Mouse (Mus musculus) lung, postnatal 14 days (tissue): ENCODE results near the gene Acap2.

Experiments
- DNase-seq: peaks from one replicate; pipeline ENCODE4 v3.0.0; 2021

Acap2 gene

GRCm38 (mm10) chr16:31077396-31077795, 123.6 kb downstream of the Acap2 start:
- no peak for DNase-seq

GRCm38 (mm10) chr16:31076436-31076835, 124.6 kb downstream of the Acap2 start:
- no peak for DNase-seq

GRCm38 (mm10) chr16:31074324-31074908, 126.6 kb downstream of the Acap2 start:
- DNase-seq = no peak

- no peak for DNase-seq
Measured at GRCm38 (mm10) chr16:31071731-31072130, 129.3 kb downstream of the Acap2 start.

- peak; percentile 90 for DNase-seq
Measured at GRCm38 (mm10) chr16:31070358-31071133, 130.5 kb downstream of the Acap2 start.

- no peak for DNase-seq
Measured at GRCm38 (mm10) chr16:31069211-31070166, 131.6 kb downstream of the Acap2 start.

GRCm38 (mm10) chr16:31068280-31068679, 132.8 kb downstream of the Acap2 start:
- DNase-seq = peak; percentile 54

- peak; percentile 32 for DNase-seq
Measured at GRCm38 (mm10) chr16:31066344-31067098, 134.5 kb downstream of the Acap2 start.

- no peak for DNase-seq
Measured at GRCm38 (mm10) chr16:31064782-31065181, 136.3 kb downstream of the Acap2 start.

- no peak for DNase-seq
Measured at GRCm38 (mm10) chr16:31062918-31063317, 138.1 kb downstream of the Acap2 start.

GRCm38 (mm10) chr16:31061246-31061880, 139.7 kb downstream of the Acap2 start:
- no peak for DNase-seq

- no peak for DNase-seq
Measured at GRCm38 (mm10) chr16:31060714-31061113, 140.3 kb downstream of the Acap2 start.

GRCm38 (mm10) chr16:31060226-31060625, 140.8 kb downstream of the Acap2 start:
- no peak for DNase-seq

GRCm38 (mm10) chr16:31059730-31060129, 141.3 kb downstream of the Acap2 start:
- no peak for DNase-seq

GRCm38 (mm10) chr16:31052812-31053211, 148.2 kb downstream of the Acap2 start:
- DNase-seq = no peak

- DNase-seq = no peak
Measured at GRCm38 (mm10) chr16:31052177-31052726, 148.8 kb downstream of the Acap2 start.

- DNase-seq = no peak
Measured at GRCm38 (mm10) chr16:31050701-31051100, 150.3 kb downstream of the Acap2 start.

GRCm38 (mm10) chr16:31048194-31048593, 152.9 kb downstream of the Acap2 start:
- no peak for DNase-seq

GRCm38 (mm10) chr16:31047186-31047898, 153.7 kb downstream of the Acap2 start:
- no peak for DNase-seq

GRCm38 (mm10) chr16:31046217-31046659, 154.8 kb downstream of the Acap2 start:
- DNase-seq = no peak

GRCm38 (mm10) chr16:31045211-31045610, 155.8 kb downstream of the Acap2 start:
- no peak for DNase-seq
